Mouse (Mus musculus) kidney, postnatal 4 days (tissue): Measurements from ENCODE around the gene Zfp710.
A peak's percentile ranks its signal among the peaks of the same experiment; 100 is the strongest.

ENCODE experiments used
- DNase-seq, 2 experiments: peaks; one replicate each; pipeline ENCODE4 v3.0.0; 2021; ENCODE audit warnings: mixed read lengths in 2 of 2

Zfp710 gene

GRCm38 (mm10) chr7:80058405-80059063 lies 33.9 kb downstream of the Zfp710 start:
- no peak for DNase-seq

DNA sequence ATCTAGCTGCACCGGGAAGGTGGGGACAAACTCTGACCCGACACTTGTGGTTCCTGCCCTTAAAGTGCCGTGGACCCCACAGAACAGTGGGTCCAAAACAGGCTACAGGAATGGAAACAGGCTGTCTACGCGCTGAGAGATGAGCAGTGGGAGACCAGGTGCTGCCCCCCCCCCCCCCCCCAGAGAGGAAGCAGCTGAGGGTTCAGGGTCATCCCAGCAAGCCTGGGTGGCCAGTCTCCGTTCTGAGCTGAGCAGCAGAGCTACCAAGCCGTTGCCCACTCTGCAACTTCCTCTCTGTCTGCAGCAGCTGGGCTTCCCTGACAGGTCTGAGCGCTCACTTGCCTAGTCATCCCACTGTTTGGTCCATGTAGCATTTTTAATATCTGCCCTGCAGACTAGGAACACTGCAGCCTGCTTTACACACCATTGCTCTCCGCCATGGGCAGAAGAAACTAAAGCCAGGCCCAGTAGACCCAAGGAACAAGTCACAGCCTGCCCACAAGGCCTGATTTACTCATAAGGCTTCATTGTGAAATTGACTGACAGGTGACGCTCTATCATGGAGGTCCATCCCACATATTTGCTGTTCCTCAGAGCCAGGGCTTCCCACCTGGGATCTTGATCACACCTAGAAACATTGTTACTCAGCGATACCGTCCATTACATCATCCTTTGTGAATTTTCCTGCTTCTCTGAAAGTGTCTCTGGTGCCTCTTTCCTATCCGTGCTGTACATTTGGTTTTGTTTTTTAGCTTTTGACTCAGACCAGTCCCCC lies 34.6 kb downstream of the Zfp710 start:
- peak in 1 of 2 experiments; percentile 43 for DNase-seq

GRCm38 (mm10) chr7:80060012-80060778 lies 35.6 kb downstream of the Zfp710 start:
- DNase-seq: no peak

- DNase-seq: no peak
Observed at GRCm38 (mm10) chr7:80062083-80062826, 37.6 kb downstream of the Zfp710 start.

- DNase-seq: no peak
Observed at GRCm38 (mm10) chr7:80063244-80063643, 38.6 kb downstream of the Zfp710 start.

DNA sequence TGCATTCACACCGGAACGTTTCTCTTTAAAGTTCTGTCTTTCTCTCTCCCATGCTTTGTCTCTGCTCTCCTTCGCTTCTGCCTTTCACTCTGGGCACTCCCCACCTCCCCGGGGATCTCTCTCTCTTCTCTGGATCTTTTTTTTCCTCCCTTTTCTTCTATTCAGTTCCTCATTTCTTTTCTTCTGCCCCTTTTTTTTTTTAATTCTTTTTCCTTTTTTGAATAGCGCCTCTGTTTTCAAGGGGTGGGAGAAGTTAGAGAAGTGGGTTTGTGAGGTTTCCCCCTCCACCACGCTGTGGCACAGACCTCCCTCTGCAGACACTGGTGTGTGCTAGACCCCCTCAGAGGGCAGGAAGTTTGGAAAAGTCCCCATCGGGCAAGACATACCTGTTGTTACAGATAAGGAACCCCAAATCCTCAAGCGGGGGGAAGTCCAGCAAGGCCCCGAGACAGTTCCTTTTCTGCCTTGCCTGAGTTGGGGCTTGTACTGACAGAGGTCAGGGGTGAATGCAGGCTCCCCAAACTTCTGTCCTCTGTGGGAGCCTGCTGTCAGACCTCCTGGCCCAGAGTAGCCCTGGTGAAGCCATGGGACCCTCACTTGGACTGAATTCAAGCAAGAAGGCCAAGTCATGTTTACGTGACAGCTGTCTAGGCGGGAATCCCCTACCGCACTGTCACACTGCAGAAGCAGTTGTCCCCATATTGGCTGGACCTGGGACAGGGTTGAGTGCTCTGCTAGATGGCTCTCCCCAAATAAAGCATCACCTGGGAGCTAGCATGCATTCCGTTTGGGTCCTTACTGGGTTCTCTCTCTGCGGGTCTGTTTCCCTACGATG lies 39.5 kb downstream of the Zfp710 start:
- no peak for DNase-seq

DNA sequence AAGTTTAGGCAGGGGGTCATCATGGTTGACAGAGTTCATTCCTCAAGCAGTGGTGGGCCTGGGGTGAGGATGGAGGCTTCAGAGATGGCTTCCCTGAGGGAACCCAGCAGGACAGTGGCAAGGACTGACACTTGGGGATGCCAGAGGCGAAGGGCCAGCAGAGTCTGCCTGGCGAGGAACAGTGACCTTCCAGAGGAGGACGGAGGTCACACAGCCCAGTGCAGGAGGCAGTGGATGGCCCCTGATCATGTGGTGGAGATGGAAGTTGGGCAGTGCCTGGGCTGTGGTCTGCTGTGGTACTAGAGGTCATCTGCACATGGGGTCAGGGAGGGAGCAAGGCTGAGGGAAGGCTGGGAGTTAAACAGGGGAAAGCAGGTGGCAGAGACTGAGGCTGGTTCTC lies 40.6 kb downstream of the Zfp710 start:
- no peak for DNase-seq

DNA sequence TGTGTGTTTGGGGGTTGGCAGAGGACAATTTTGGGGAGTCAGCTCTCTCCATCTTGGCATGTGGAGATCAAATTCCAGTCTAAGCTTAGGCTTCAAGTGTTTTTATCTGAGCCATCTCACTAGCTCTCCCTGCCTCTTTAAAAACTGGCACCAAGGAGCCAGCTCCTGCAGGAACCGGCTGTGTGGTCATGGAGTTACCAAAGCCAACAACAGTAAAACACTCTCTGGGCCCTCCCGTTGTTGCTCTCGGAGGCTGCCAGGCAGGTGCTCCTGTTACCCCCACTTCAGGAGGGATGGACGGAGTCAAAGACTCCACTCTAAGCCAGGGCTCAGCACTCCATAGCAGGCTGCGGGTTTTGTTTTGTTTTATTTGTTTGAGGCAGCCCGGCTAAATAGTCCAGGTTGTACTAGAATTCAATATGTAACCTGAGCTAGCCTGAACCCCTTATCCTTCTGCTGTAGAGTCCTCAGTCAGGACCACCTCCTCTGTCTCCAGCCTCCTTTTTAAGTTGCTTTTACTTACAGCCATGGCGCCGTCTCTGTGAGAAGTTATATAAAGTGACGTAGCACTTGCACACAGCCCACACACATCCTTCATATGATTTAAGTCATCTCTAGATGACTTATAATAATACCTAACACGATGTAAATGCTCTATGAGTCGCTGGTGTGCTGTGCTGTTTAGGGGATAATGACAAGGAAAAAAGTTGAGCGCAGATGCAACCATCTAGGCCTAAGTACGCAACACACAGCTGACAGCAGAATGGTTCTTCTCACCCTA lies 42.3 kb downstream of the Zfp710 start:
- no peak for DNase-seq

DNA sequence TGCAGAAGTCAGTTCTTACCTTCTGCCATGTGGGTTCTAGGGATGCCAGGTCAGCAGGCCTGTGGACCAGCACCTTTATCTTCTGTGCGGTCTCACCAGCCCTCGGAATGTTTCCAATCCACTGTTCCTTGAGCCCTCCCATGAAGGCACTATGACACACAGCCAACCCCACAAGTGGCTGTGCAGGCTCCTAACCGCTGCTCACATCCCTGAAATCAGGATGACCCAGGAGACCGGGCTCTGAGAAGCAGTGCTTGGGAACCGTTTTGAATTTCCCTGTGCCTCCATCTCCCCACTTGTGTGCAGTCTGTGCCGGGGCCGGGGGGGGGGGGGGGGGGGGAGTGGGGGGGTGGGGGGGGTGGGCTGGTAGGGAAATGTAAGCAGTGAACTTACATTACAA lies 43.7 kb downstream of the Zfp710 start:
- no peak for DNase-seq

DNA sequence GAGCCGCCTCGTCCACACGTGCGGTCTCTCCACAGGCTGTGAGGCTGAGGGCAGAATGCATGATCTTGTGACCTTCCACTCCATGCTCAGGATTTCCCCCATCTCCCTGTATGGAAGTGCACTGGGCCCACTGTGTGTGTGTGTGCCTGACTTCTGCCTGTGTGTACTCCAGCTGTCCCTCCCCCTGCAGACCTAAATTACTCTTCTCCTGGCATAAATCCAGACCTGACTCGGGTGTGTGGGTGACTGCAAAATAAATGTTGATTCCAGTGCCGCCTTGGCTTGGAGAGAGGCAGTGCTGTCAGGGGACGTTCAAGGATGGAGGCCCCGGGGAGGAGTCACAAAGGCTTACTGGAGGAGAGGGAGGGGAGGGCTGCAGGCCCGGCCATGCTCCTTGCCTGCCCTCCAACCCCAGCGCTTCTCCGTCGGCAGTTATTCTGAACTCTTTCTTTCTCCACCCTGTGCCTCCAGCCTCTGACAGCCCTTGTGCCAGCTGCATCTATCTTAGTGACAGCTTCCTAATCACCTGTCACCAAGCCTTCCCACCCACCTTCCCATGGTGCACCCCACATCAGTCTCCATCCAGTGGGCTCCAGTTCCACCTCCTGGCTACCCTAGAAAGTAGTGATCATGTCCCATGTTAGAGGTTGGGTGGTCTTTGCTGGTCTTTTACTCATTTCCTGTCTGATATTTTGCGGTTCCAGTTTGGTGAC lies 45.2 kb downstream of the Zfp710 start:
- DNase-seq: peak; percentile 48 to 68

GRCm38 (mm10) chr7:80071209-80071608 lies 46.6 kb downstream of the Zfp710 start:
- no peak for DNase-seq

DNA sequence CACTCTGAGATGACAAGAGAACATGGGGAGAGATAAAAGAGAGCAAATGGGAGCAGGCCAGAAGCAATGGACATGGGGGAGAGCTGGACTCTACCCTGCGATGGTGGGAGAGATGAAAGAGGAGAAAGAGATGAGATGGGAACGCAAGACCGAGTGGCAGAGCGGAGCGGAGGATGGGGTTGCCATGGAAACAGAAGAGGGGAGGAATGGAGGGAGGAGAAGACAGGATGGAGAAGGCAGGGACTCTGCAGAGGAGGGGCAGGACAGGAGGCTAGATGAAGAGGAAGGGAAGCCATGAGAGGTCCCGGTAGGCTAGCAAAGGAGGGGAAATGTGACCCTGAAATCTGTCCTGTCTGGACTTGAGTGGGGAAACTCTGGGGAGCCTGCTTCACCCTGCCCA lies 47.7 kb downstream of the Zfp710 start:
- DNase-seq: no peak

GRCm38 (mm10) chr7:80073506-80073905 lies 48.9 kb downstream of the Zfp710 start:
- DNase-seq: no peak

DNA sequence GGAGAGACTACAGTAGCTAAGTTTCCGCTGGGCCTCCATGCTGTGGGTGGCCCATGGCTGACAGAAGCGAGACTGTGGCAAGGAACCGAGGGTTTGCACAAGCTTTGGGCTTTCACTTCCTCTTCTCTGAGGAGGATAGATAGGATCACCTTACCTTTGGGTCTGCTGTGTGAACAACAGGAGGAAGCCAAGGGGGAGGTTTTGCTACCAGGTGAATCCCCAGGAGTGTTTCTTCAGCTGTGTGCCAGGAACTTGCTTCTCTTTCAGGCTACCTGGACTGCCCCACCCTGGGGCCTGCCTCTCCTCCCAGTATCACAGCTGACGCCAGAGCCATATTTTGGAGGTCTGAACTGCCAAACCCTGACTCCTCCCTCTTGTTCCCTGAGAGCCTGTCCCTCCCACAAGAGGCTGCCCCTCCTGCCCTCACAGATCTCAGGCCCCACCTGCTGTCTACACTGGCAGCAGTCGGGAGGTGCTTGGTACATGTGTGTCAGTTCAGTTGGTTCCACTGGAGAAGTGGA lies 50.4 kb downstream of the Zfp710 start:
- DNase-seq: peak in 1 of 2 experiments; percentile 52

DNA sequence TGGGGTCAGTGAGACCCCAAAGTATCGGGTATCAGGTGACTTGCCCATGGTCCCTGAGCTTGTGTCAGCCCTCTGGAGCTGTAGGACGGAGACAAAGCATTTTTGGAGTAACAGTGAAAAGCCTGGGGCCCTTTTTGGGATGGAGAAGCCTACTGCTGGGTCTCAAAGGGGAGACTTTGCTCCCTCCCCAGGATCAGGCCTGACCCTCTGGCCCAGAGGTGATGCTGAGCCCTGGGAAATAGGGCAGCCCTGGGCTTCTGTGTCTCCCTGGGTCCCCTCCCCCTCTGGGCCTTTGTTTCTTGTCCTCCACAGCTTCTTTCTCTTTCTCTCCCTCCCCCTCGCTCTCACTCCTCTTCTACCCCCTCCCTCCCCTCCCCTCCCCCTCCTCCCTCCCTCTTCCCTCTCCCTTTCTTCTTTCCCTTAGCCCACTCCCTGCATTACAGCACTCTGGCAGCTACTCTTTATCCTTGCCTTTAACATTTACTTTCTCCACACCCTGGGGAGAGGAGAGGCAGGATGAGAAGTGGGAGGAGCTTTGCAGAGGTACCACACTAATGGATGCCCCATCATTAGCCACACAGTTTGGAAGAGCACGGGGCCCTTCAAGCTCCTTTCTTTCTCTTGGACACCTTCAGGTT lies 51.5 kb downstream of the Zfp710 start:
- DNase-seq: no peak

- DNase-seq: no peak
Observed at GRCm38 (mm10) chr7:80076961-80077716, 52.5 kb downstream of the Zfp710 start.

DNA sequence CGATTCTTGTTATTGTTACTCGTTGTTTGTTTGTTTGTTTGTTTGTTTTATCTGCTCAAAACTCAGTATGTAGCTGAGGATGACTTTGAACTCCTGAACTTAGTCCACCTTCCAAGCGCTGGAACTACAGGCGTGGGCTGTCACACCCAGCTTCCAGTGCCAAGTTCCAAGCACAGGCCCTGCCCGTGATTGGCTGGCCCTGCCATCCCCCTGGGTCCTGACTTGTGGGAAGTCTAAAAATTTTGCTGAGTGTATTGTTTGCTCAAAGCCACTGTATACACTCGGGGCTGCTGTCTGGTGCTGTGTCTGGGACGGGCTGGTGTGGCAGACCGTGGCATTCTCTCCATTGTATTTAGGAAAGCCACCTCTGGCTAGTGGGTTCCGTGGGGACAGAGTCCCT lies 53.2 kb downstream of the Zfp710 start:
- DNase-seq: peak; percentile 42 to 58

- peak; percentile 85 to 92 for DNase-seq
Observed at GRCm38 (mm10) chr7:80078792-80079301, 54.2 kb downstream of the Zfp710 start.
